In genomic region chr9:44076764-44077120, GRCm38 (mm10) we compare ENCODE assay signal across 9 mouse cellular contexts. TPM values are rescaled to one million over a fixed set of nuclear protein-coding genes. Genes with fewer than 3 reads are reported as not detected.
DNase-seq lines count a peak whose midpoint lies in the region; ATAC-seq and TF ChIP-seq lines count a peak whose summit lies in the region.
"Had no signal": no experiment of that assay in that cellular context is flagged by ENCODE, and none has a peak within 500 bp of the region (broad histone marks: within the 10 kb centered on the region; RNA-seq: fewer than 3 reads in every experiment).

No protein-coding gene starts in this region.

- no peaks in the 10 kb centered on the region for H3K36me3 ChIP-seq in lung, embryonic 14.5 days (ENCODE audit: insufficient read depth)

- peaks cover 9% of the 10 kb centered on the region; the same call in 1 of the 2 replicates for H3K4me1 ChIP-seq in lung, embryonic 14.5 days (ENCODE audit: insufficient read depth)

- peak; percentile 61 for TF ChIP-seq CTCF in lung, embryonic 14.5 days (IDR thresholded peaks at IDR 0.05; ENCODE audit: low read depth)

- H3K27me3 ChIP-seq in lung, embryonic 14.5 days (ENCODE audit: insufficient read depth, low read length), result no peaks in the 10 kb centered on the region

- no peaks in the 10 kb centered on the region for H3K9me3 ChIP-seq in lung, embryonic 14.5 days (ENCODE audit: low read depth, low read length)

- peak; percentile 69 for DNase-seq in adrenal gland, postnatal 10 days
- no peak for DNase-seq in adrenal gland, postnatal 25 days
- DNase-seq in urinary bladder, postnatal 14 days (ENCODE audit: low spot score), result peak; percentile 83
- no peak for DNase-seq in urinary bladder, adult 2 months (ENCODE audit: low spot score)
- peak; percentile 90 to 92 for DNase-seq in kidney, adult 8-10 months
- DNase-seq in lung, embryonic 14.5 days, result peak; percentile 74
- peak; percentile 66 for DNase-seq in testis, postnatal 10 days (ENCODE audit: low spot score)

- ATAC-seq in erythroid progenitor cell, adult 5-6 weeks (replicated peaks; ENCODE audit: low FRiP score, poor library complexity, severe bottlenecking), result 0 out of 2 replicates have a peak, but pooled peaks have one; percentile 40
- no peak for ATAC-seq in lung, embryonic 14.5 days (ENCODE audit: insufficient read depth)

- 11% methylated on average over 5 of the region's 5 CpGs for WGBS in lung, embryonic 14.5 days

- H3K4me3 ChIP-seq in lung, embryonic 14.5 days (ENCODE audit: low read depth, low read length), result no peak overlapping the region

- H3K9ac ChIP-seq in lung, embryonic 14.5 days, result no peak overlapping the region

- H3K4me2 ChIP-seq in lung, embryonic 14.5 days, result no peak overlapping the region

- H3K27ac ChIP-seq in lung, embryonic 14.5 days (ENCODE audit: low read depth), result no peak overlapping the region

RNA-seq across cellular contexts. Expression of gene Usp2, which starts 9.9 kb away (rescaled TPM):
- 10 to 100 TPM; 36.4 to 52.2 TPM for total RNA-seq in adrenal gland, postnatal 10 days (2021)
- total RNA-seq in adrenal gland, postnatal 25 days (2021), result 20.9 and 22.8 TPM in 2 replicates
- polyA plus RNA-seq in urinary bladder, adult 2 months (2012; rRNA removed), result 5.8 and 12.5 TPM in 2 replicates
- not detected in 2 replicates for total RNA-seq in erythroid progenitor cell, adult 5-6 weeks (2015; ENCODE audit: low replicate concordance)
- 1.8 TPM in 1 of 2 replicates, not detected in the other for total RNA-seq in erythroid progenitor cell, adult 5-6 weeks (2017; ENCODE audit: low replicate concordance)
- 7.5 and 8.8 TPM in 2 replicates for polyA plus RNA-seq in lung, embryonic 14.5 days (2014; fragmentation: Nextera tagmentation; extraction: Ambion mirVana)

RNA-seq across cellular contexts. Expression of gene Mfrp, which starts 24.8 kb away (rescaled TPM):
- under 1 TPM in 1 of 2 experiments, not detected in 1; 0.30 TPM for total RNA-seq in adrenal gland, postnatal 10 days (2021)
- total RNA-seq in adrenal gland, postnatal 25 days (2021), result not detected in 2 replicates
- 0.13 and 0.21 TPM in 2 replicates for polyA plus RNA-seq in urinary bladder, adult 2 months (2012; rRNA removed)
- not detected in 2 replicates for total RNA-seq in erythroid progenitor cell, adult 5-6 weeks (2015; ENCODE audit: low replicate concordance)
- not detected in 2 replicates for total RNA-seq in erythroid progenitor cell, adult 5-6 weeks (2017; ENCODE audit: low replicate concordance)
- 0.07 and 0.11 TPM in 2 replicates for polyA plus RNA-seq in lung, embryonic 14.5 days (2014; fragmentation: Nextera tagmentation; extraction: Ambion mirVana)
- polyA plus RNA-seq: large intestine, adult 2 months had no signal

RNA-seq across cellular contexts. Expression of gene C1qtnf5, which starts 30.3 kb away (rescaled TPM):
- 10 to 100 TPM; 16.7 to 21.9 TPM for total RNA-seq in adrenal gland, postnatal 10 days (2021)
- total RNA-seq in adrenal gland, postnatal 25 days (2021), result 9.9 and 10.9 TPM in 2 replicates
- 27.2 and 31.4 TPM in 2 replicates for polyA plus RNA-seq in urinary bladder, adult 2 months (2012; rRNA removed)
- total RNA-seq in erythroid progenitor cell, adult 5-6 weeks (2015; ENCODE audit: low replicate concordance), result not detected in 2 replicates
- 1.4 TPM in 1 of 2 replicates, not detected in the other for total RNA-seq in erythroid progenitor cell, adult 5-6 weeks (2017; ENCODE audit: low replicate concordance)
- 4.7 and 5.0 TPM in 2 replicates for polyA plus RNA-seq in lung, embryonic 14.5 days (2014; fragmentation: Nextera tagmentation; extraction: Ambion mirVana)

RNA-seq across cellular contexts. Expression of gene Thy1, which starts 33.6 kb away (rescaled TPM):
- total RNA-seq in adrenal gland, postnatal 10 days (2021), result 10 to 100 TPM; 44.2 to 44.9 TPM
- 30.8 and 37.7 TPM in 2 replicates for total RNA-seq in adrenal gland, postnatal 25 days (2021)
- polyA plus RNA-seq in urinary bladder, adult 2 months (2012; rRNA removed), result 93.6 and 128 TPM in 2 replicates
- 11.9 and 33.1 TPM in 2 replicates for total RNA-seq in erythroid progenitor cell, adult 5-6 weeks (2015; ENCODE audit: low replicate concordance)
- 1.0 and 7.8 TPM in 2 replicates for total RNA-seq in erythroid progenitor cell, adult 5-6 weeks (2017; ENCODE audit: low replicate concordance)
- polyA plus RNA-seq in lung, embryonic 14.5 days (2014; fragmentation: Nextera tagmentation; extraction: Ambion mirVana), result 0.46 and 0.70 TPM in 2 replicates

RNA-seq across cellular contexts. Expression of gene Gm49380, which starts 36.6 kb away (rescaled TPM):
- total RNA-seq in adrenal gland, postnatal 10 days (2021), result under 1 TPM in 1 of 2 experiments, not detected in 1; 0.51 TPM
- total RNA-seq in adrenal gland, postnatal 25 days (2021), result 0.82 and 1.5 TPM in 2 replicates
- 0.27 and 0.36 TPM in 2 replicates for polyA plus RNA-seq in urinary bladder, adult 2 months (2012; rRNA removed)
- not detected in 2 replicates for total RNA-seq in erythroid progenitor cell, adult 5-6 weeks (2015; ENCODE audit: low replicate concordance)
- 1.4 TPM in 1 of 2 replicates, not detected in the other for total RNA-seq in erythroid progenitor cell, adult 5-6 weeks (2017; ENCODE audit: low replicate concordance)
- 0.08 and 0.32 TPM in 2 replicates for polyA plus RNA-seq in lung, embryonic 14.5 days (2014; fragmentation: Nextera tagmentation; extraction: Ambion mirVana)
- polyA plus RNA-seq: large intestine, adult 2 months had no signal

Comparison
In these comparisons a context has a peak if more than half of its experiments do, and no peak if none do; other contexts are left out.
1. DNase-seq: peak in adrenal gland, postnatal 10 days (single experiment), urinary bladder, postnatal 14 days (single experiment), kidney, adult 8-10 months (2 of 2), lung, embryonic 14.5 days (single experiment) and testis, postnatal 10 days (single experiment); none in adrenal gland, postnatal 25 days (single experiment) and urinary bladder, adult 2 months (single experiment).